Mouse (Mus musculus): ENCODE data around the gene Enox1. TPM values are rescaled to one million over a fixed set of nuclear protein-coding genes. Genes with fewer than 3 reads are reported as not detected.

The Enox1 gene
- total RNA-seq, 1 experiment = 25.3 TPM

- Histone ChIP-seq H3K4me3 (ENCODE audit: insufficient read depth in 1 of 2, low read depth in 1 of 2, low read length in 2 of 2, poor library complexity in 1 of 2, severe bottlenecking in 1 of 2) (no peak overlapping the region), H3K27ac (ENCODE audit: insufficient read depth, low read depth, low read length, poor library complexity, severe bottlenecking) (no peak overlapping the region), H3K4me1 (ENCODE audit: control insufficient read depth in 2 of 2, insufficient read depth in 2 of 2, low read length in 2 of 2, poor library complexity in 1 of 2) (peaks cover 6 to 13% of the 10 kb centered on the region in 2 experiments; a peak in 3 of 4 replicates), H3K36me3 (ENCODE audit: control insufficient read depth, insufficient read depth, low read length, poor library complexity, severe bottlenecking) (no peaks in the 10 kb centered on the region), H3K9me3 (ENCODE audit: control insufficient read depth, insufficient read depth, low read depth, low read length) (no peaks in the 10 kb centered on the region), H3K9ac (ENCODE audit: insufficient read depth, low read depth, low read length, poor library complexity, severe bottlenecking) (no peak overlapping the region)
- TF ChIP-seq HCFC1 (IDR thresholded peaks at IDR 0.05; ENCODE audit: borderline replicate concordance, insufficient read depth, low read length) = no peak
- TF ChIP-seq ZNF384 (IDR thresholded peaks at IDR 0.05; ENCODE audit: low read depth, low read length) = no peak
- no peak for TF ChIP-seq MAFK (IDR thresholded peaks at IDR 0.05; ENCODE audit: insufficient read depth, low read depth, low read length)
- TF ChIP-seq ZC3H11A (IDR thresholded peaks at IDR 0.05; ENCODE audit: borderline replicate concordance, low read depth, low read length) = no peak
- no peak for TF ChIP-seq CHD2 (IDR thresholded peaks at IDR 0.05; ENCODE audit: low read depth, low read length)
- in situ Hi-C loops (cut with MboI; ENCODE audit: low sequenced_read_pairs in 2 of 2, unreplicated experiment in 2 of 2) = no loop called here
- DNase-seq (ENCODE audit: low read depth, low spot score) = no peak
Observed at GRCm38 (mm10) chr14:77246977-77247376, 90.4 kb downstream of the Enox1 start.

- no peaks in the 10 kb centered on the region for H3K36me3 ChIP-seq (ENCODE audit: control insufficient read depth, insufficient read depth, low read length, poor library complexity, severe bottlenecking)
- H3K27ac ChIP-seq (ENCODE audit: insufficient read depth, low read depth, low read length, poor library complexity, severe bottlenecking) = no peak overlapping the region
- TF ChIP-seq ZNF384 (IDR thresholded peaks at IDR 0.05; ENCODE audit: low read depth, low read length) (no peak), HCFC1 (IDR thresholded peaks at IDR 0.05; ENCODE audit: borderline replicate concordance, insufficient read depth, low read length) (no peak)
- DNase-seq (ENCODE audit: low read depth, low spot score) = no peak
- no peak overlapping the region for H3K9ac ChIP-seq (ENCODE audit: insufficient read depth, low read depth, low read length, poor library complexity, severe bottlenecking)
- H3K4me1 ChIP-seq (ENCODE audit: control insufficient read depth in 2 of 2, insufficient read depth in 2 of 2, low read length in 2 of 2, poor library complexity in 1 of 2) = peaks cover 6 to 15% of the 10 kb centered on the region in 2 experiments; a peak in 3 of 4 replicates
- H3K4me3 ChIP-seq (ENCODE audit: insufficient read depth in 1 of 2, low read depth in 1 of 2, low read length in 2 of 2, poor library complexity in 1 of 2, severe bottlenecking in 1 of 2) = no peak overlapping the region
- in situ Hi-C loops (cut with MboI; ENCODE audit: low sequenced_read_pairs in 2 of 2, unreplicated experiment in 2 of 2) = no loop called here
- no peaks in the 10 kb centered on the region for H3K9me3 ChIP-seq (ENCODE audit: control insufficient read depth, insufficient read depth, low read depth, low read length)
Observed at GRCm38 (mm10) chr14:77248426-77248825, 91.9 kb downstream of the Enox1 start.

GRCm38 (mm10) chr14:77248946-77249345 is 92.4 kb downstream of the Enox1 start:
- Histone ChIP-seq H3K36me3 (ENCODE audit: control insufficient read depth, insufficient read depth, low read length, poor library complexity, severe bottlenecking) (no peaks in the 10 kb centered on the region), H3K4me1 (ENCODE audit: control insufficient read depth in 2 of 2, insufficient read depth in 2 of 2, low read length in 2 of 2, poor library complexity in 1 of 2) (peaks cover 6 to 15% of the 10 kb centered on the region in 2 experiments; a peak in 3 of 4 replicates), H3K9ac (ENCODE audit: insufficient read depth, low read depth, low read length, poor library complexity, severe bottlenecking) (no peak overlapping the region), H3K27ac (ENCODE audit: insufficient read depth, low read depth, low read length, poor library complexity, severe bottlenecking) (no peak overlapping the region), H3K4me3 (ENCODE audit: insufficient read depth in 1 of 2, low read depth in 1 of 2, low read length in 2 of 2, poor library complexity in 1 of 2, severe bottlenecking in 1 of 2) (no peak overlapping the region), H3K9me3 (ENCODE audit: control insufficient read depth, insufficient read depth, low read depth, low read length) (no peaks in the 10 kb centered on the region)
- in situ Hi-C loops (cut with MboI; ENCODE audit: low sequenced_read_pairs in 2 of 2, unreplicated experiment in 2 of 2) = no loop called here
- DNase-seq (ENCODE audit: low read depth, low spot score) = no peak
- no peak for TF ChIP-seq CHD2 (IDR thresholded peaks at IDR 0.05; ENCODE audit: low read depth, low read length)

- Histone ChIP-seq H3K4me1 (ENCODE audit: control insufficient read depth in 2 of 2, insufficient read depth in 2 of 2, low read length in 2 of 2, poor library complexity in 1 of 2) (peaks cover 6 to 15% of the 10 kb centered on the region in 2 experiments; a peak in 3 of 4 replicates), H3K4me3 (ENCODE audit: insufficient read depth in 1 of 2, low read depth in 1 of 2, low read length in 2 of 2, poor library complexity in 1 of 2, severe bottlenecking in 1 of 2) (no peak overlapping the region), H3K27ac (ENCODE audit: insufficient read depth, low read depth, low read length, poor library complexity, severe bottlenecking) (no peak overlapping the region; the same call in 1 of the 2 replicates), H3K9me3 (ENCODE audit: control insufficient read depth, insufficient read depth, low read depth, low read length) (no peaks in the 10 kb centered on the region), H3K9ac (ENCODE audit: insufficient read depth, low read depth, low read length, poor library complexity, severe bottlenecking) (no peak overlapping the region), H3K36me3 (ENCODE audit: control insufficient read depth, insufficient read depth, low read length, poor library complexity, severe bottlenecking) (no peaks in the 10 kb centered on the region)
- in situ Hi-C loops (cut with MboI; ENCODE audit: low sequenced_read_pairs in 2 of 2, unreplicated experiment in 2 of 2) = no loop called here
- DNase-seq (ENCODE audit: low read depth, low spot score) = peak; percentile 91
- TF ChIP-seq CHD2 (IDR thresholded peaks at IDR 0.05; ENCODE audit: low read depth, low read length) (no peak), ZNF384 (IDR thresholded peaks at IDR 0.05; ENCODE audit: low read depth, low read length) (peak; percentile 86; the same call in 1 of the 2 replicates)
Observed at GRCm38 (mm10) chr14:77250652-77251238, 94.2 kb downstream of the Enox1 start.

GRCm38 (mm10) chr14:77255201-77255600 is 98.6 kb downstream of the Enox1 start:
- in situ Hi-C loops (cut with MboI; ENCODE audit: low sequenced_read_pairs in 2 of 2, unreplicated experiment in 2 of 2) = no loop called here
- H3K9ac ChIP-seq (ENCODE audit: insufficient read depth, low read depth, low read length, poor library complexity, severe bottlenecking) = no peak overlapping the region
- H3K36me3 ChIP-seq (ENCODE audit: control insufficient read depth, insufficient read depth, low read length, poor library complexity, severe bottlenecking) = no peaks in the 10 kb centered on the region
- no peak for TF ChIP-seq MAFK (IDR thresholded peaks at IDR 0.05; ENCODE audit: insufficient read depth, low read depth, low read length)
- TF ChIP-seq ZC3H11A (IDR thresholded peaks at IDR 0.05; ENCODE audit: borderline replicate concordance, low read depth, low read length) = no peak
- no peak for TF ChIP-seq CHD2 (IDR thresholded peaks at IDR 0.05; ENCODE audit: low read depth, low read length)
- TF ChIP-seq HCFC1 (IDR thresholded peaks at IDR 0.05; ENCODE audit: borderline replicate concordance, insufficient read depth, low read length) = no peak
- no peak for TF ChIP-seq ZNF384 (IDR thresholded peaks at IDR 0.05; ENCODE audit: low read depth, low read length)
- H3K9me3 ChIP-seq (ENCODE audit: control insufficient read depth, insufficient read depth, low read depth, low read length) = no peaks in the 10 kb centered on the region
- no peak overlapping the region for H3K4me3 ChIP-seq (ENCODE audit: insufficient read depth in 1 of 2, low read depth in 1 of 2, low read length in 2 of 2, poor library complexity in 1 of 2, severe bottlenecking in 1 of 2)
- no peak for DNase-seq (ENCODE audit: low read depth, low spot score)
- no peak overlapping the region for H3K27ac ChIP-seq (ENCODE audit: insufficient read depth, low read depth, low read length, poor library complexity, severe bottlenecking)
- peaks cover 3 to 8% of the 10 kb centered on the region in 2 experiments; a peak in 3 of 4 replicates for H3K4me1 ChIP-seq (ENCODE audit: control insufficient read depth in 2 of 2, insufficient read depth in 2 of 2, low read length in 2 of 2, poor library complexity in 1 of 2)
